Mouse (Mus musculus) embryonic facial prominence, embryonic 10.5 days (tissue): ENCODE results near the gene Zfp184. TPM values are rescaled to one million over a fixed set of nuclear protein-coding genes. Genes with fewer than 3 reads are reported as not detected.

Experiments used
- DNase-seq: peaks from one replicate; pipeline ENCODE4 v3.0.0-alpha.2; 2017; ENCODE audit warnings: low spot score
- H3K27ac ChIP-seq: fragments of 300-500 bp; sonication (generic); replicated peaks from 2 replicates; pipeline ENCODE4 v1.5.1; 2016; ENCODE audit warnings: mild to moderate bottlenecking
- H3K27me3 ChIP-seq: fragments of 300-500 bp; sonication (generic); replicated peaks from 2 replicates; pipeline ENCODE4 v1.6.1; 2016; ENCODE audit warnings: low read depth, mild to moderate bottlenecking; ENCODE audit not compliant: poor library complexity, severe bottlenecking
- H3K36me3 ChIP-seq: fragments of 300-500 bp; sonication (generic); replicated peaks from 2 replicates; pipeline ENCODE4 v1.6.1; 2016; ENCODE audit warnings: mild to moderate bottlenecking, moderate library complexity
- H3K4me1 ChIP-seq: fragments of 300-500 bp; sonication (generic); 2 replicates; pipeline ENCODE4 v1.6.1; 2016
- H3K4me3 ChIP-seq: fragments of 300-500 bp; sonication (generic); 2 replicates; pipeline ENCODE4 v1.5.1; 2016; ENCODE audit warnings: mild to moderate bottlenecking, moderate library complexity
- H3K9me3 ChIP-seq: fragments of 300-500 bp; sonication (generic); 2 replicates; pipeline ENCODE4 v1.6.1; 2016; ENCODE audit warnings: mild to moderate bottlenecking
- WGBS: fragments of 180-500 bp; shearing (Covaris S2); methylation state at CpG from one replicate; pipeline ENCODE4 v1.1.7; 2016; 5-methylcytosine and 5-hydroxymethylcytosine counted together
- polyA plus RNA-seq: library from polyadenylated mRNA; unstranded; fragments of >200 nt; fragmentation: Nextera tagmentation; extraction: Ambion mirVana; gene quantifications from 2 replicates; pipeline ENCODE4 v1.2.1, GENCODE M21; 2016

Gene Zfp184
- polyA plus RNA-seq, 1 experiment from 2014 or later: 24.9 TPM

DNA sequence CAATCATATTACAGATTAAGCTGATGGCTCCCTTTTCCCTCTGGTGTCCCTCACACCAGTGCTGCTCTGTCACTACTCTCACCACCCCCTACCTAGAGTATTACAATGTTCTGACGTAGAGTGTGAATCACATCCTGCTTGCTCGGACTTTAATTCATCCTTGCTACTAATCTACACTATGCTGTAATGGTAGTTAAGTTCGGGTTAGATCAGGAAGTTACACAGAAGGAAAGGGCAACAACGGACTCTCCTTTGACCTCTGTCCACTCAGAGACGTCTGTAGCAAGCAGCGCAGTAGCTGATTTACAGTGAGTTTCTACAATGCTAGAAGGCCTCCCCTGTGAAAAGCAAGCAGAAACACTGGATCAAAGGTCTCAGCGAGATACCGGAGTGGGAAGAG lies 31.0 kb upstream of the Zfp184 start:
- DNase-seq: no peak
- no peak overlapping the region for H3K27ac ChIP-seq
- H3K36me3 ChIP-seq: no peaks in the 10 kb centered on the region
- H3K9me3 ChIP-seq: no peaks in the 10 kb centered on the region
- WGBS: 2% methylated on average over 8 of the region's 8 CpGs
- no peaks in the 10 kb centered on the region; the same call in 1 of the 2 replicates for H3K27me3 ChIP-seq
- H3K4me3 ChIP-seq: peak overlapping the region; percentile 56
- peaks cover 22% of the 10 kb centered on the region for H3K4me1 ChIP-seq

DNA sequence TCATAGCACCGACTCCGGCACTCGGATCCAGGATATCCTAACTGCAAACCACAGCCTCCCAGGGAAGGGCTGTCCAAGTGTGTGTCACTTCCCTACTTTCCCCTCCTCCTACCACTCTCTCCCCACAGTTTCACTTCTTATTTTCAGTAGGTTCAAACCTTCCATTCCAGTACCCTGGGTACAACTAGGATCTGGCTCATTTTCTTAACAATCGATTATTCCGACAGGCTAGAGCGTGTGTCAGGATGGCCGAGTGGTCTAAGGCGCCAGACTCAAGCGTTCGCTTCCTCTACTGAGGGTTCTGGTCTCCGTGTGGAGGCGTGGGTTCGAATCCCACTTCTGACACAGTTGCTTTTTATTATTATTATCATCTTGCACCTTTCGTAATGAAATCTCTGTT lies 30.3 kb upstream of the Zfp184 start:
- Histone ChIP-seq H3K27ac (0 out of 2 replicates have a peak overlapping the region, but pooled peaks have one; percentile 24), H3K4me3 (peak overlapping the region; percentile 56), H3K27me3 (no peaks in the 10 kb centered on the region; the same call in 1 of the 2 replicates), H3K36me3 (no peaks in the 10 kb centered on the region), H3K9me3 (no peaks in the 10 kb centered on the region), H3K4me1 (peaks cover 22% of the 10 kb centered on the region)
- DNase-seq: peak; percentile 87
- 1% methylated on average over 14 of the region's 14 CpGs for WGBS

DNA sequence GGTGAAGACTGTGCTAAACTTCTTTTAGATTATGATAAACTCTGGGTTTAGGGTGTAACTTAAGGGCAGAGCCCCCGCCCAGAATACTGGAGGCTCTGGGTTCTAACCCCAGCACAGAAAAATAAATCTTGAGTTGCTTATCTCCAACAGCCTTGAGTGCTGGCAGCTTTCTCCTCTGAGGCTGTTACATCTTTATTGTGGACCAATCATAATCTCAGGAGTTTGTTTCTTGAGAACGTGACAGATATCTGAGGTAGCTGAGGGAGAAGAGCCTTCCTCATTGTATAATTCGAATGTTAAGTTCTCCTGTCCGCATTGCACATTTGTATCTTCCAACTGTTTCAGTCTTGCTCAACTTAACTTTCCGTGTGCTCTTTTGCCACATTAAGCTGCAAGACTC lies 29.4 kb upstream of the Zfp184 start:
- no peak overlapping the region for H3K27ac ChIP-seq
- no peaks in the 10 kb centered on the region for H3K9me3 ChIP-seq
- no peaks in the 10 kb centered on the region for H3K36me3 ChIP-seq
- H3K27me3 ChIP-seq: no peaks in the 10 kb centered on the region; the same call in 1 of the 2 replicates
- H3K4me3 ChIP-seq: peak overlapping the region; percentile 56; the same call in 1 of the 2 replicates
- H3K4me1 ChIP-seq: peaks cover 21% of the 10 kb centered on the region
- no peak for DNase-seq
- WGBS: 52% methylated on average over 5 of the region's 5 CpGs

DNA sequence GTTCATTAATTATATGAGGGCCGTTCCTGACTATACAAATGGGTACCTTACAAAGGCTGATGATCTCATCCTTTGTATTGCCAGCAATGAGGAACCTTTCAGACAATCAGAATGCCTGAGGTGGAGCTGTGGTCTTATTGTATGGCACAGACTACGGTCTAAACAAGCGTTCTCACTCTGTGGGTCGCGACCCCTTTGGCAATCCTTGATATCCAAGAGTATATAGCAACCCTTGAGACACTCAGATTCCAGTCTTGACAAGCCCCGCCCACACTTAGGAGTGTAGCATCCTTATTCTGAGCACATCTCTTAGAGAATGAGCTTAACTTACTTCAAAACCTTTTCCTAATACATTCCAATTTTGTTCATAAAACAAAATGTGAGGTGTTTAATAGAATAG lies 28.8 kb upstream of the Zfp184 start:
- Histone ChIP-seq H3K4me1 (peaks cover 18% of the 10 kb centered on the region), H3K27me3 (no peaks in the 10 kb centered on the region; the same call in 1 of the 2 replicates), H3K4me3 (no peak overlapping the region), H3K9me3 (no peaks in the 10 kb centered on the region), H3K27ac (no peak overlapping the region), H3K36me3 (no peaks in the 10 kb centered on the region)
- 41% methylated on average over 6 of the region's 6 CpGs for WGBS
- DNase-seq: no peak

DNA sequence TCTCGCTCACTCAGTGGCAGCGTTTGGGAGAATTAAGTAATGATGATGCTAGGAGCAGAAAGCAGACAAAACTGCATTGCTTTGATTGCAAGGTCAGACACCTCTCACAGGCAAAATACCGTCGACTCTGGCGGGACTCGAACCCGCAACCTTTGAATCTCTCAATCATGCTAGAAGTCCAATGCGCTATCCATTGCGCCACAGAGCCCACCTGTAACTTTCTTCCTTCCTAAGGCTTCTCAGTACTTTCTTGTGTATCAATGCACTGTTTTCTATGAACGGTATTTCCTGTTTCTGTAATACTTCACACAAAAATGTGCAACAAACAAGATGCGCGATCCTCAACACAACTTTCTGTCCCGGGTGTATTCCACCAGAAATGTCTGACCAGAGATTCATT lies 27.9 kb upstream of the Zfp184 start:
- H3K4me1 ChIP-seq: peaks cover 15% of the 10 kb centered on the region
- under 1% methylated on average over 13 of the region's 13 CpGs for WGBS

DNA sequence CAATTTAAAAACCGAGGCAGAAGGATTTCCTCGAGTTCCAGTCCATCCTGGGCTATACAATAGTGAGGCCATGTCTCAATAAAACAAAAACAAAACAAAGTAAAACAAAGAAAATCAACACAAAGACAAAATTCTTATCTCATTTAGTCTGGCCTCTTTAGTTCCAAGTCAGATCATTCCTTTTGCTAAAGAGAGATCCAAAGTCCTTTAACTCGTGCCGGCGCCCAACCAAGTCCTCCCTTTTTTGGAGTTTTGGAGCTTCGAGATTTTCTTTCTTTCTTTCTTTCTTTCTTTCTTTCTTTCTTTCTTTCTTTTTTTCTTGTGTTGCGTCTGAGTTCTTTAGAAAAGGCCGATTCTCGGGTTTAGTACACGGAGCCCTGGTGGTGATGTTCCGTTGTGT lies 27.4 kb upstream of the Zfp184 start:
- H3K36me3 ChIP-seq: no peaks in the 10 kb centered on the region
- DNase-seq: no peak
- no peaks in the 10 kb centered on the region for H3K9me3 ChIP-seq
- H3K4me1 ChIP-seq: peaks cover 15% of the 10 kb centered on the region
- WGBS: under 1% methylated on average over 11 of the region's 11 CpGs
- H3K4me3 ChIP-seq: peak overlapping the region; percentile 65
- H3K27me3 ChIP-seq: no peaks in the 10 kb centered on the region; the same call in 1 of the 2 replicates
- no peak overlapping the region for H3K27ac ChIP-seq

More for the DNA sequence above, 27.9 kb upstream of the Zfp184 start:
- DNase-seq: peak; percentile 88
- no peak overlapping the region for H3K27ac ChIP-seq
- H3K4me3 ChIP-seq: peak overlapping the region; percentile 65
- no peaks in the 10 kb centered on the region for H3K36me3 ChIP-seq
- H3K9me3 ChIP-seq: no peaks in the 10 kb centered on the region
- H3K27me3 ChIP-seq: no peaks in the 10 kb centered on the region; the same call in 1 of the 2 replicates

DNA sequence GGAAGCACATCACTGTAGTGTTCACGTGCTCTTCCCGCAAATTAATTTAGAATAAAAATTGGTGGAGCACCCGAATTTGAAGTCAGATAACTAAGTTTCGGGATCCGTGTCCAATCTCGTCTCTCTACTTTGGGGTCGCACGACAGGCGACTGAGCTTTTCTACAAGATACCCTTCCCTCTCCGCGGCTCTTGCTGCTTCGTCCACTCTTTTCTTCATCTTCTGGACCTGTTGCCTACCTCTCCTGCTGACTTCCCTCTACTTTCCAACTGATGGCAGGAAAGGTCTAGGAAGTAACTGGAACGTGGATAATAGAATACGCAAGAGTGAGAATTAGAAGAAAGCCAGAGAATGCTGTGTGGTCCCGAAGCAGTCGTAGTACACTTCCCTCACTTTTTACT lies 26.9 kb upstream of the Zfp184 start:
- Histone ChIP-seq H3K27ac (no peak overlapping the region), H3K9me3 (no peaks in the 10 kb centered on the region), H3K4me1 (peaks cover 15% of the 10 kb centered on the region), H3K27me3 (no peaks in the 10 kb centered on the region; the same call in 1 of the 2 replicates), H3K4me3 (peak overlapping the region; percentile 65), H3K36me3 (no peaks in the 10 kb centered on the region)
- no peak for DNase-seq
- WGBS: 2% methylated on average over 16 of the region's 16 CpGs

DNA sequence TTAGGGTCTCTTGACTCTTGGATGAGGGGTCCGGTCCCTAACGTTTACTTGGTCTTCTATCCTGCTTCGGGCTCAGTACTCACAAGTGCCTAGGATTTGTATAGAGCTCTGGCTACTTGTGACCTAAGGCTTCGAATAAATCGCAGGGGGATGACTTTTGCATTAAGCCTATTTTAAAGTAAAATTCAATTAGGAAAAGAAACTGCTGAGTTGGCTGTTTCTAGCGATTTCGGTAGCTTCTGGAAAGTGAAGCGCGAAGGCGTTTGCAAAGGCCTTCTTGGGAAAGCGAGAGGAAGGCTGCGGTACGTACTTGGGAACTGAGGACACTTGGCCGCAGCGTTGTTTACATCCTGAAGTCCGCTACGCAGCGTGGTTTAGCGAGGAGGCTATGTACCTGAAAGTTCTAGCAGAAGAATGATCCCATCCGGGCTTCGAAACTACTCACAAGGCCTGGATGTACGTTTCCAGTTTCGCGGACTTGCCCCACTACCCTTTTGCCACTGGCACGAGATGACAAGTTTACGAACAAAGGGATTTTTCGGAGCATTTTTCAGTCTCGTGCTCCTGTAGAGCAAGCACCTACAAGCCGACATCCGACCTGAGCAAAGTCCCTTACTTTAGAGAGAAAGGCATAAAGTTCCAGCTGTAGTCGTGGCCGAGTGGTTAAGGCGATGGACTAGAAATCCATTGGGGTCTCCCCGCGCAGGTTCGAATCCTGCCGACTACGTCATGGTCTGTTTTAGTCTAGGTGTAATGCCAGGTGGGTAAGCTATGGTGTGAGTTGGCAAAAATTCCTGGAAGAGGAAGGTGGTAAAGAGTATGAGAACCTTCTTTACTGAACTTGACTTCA lies 26.1 kb upstream of the Zfp184 start:
- Histone ChIP-seq H3K36me3 (no peaks in the 10 kb centered on the region), H3K27ac (peak overlapping the region; percentile 82), H3K4me3 (peak overlapping the region; percentile 65), H3K9me3 (no peaks in the 10 kb centered on the region), H3K27me3 (peaks cover 2% of the 10 kb centered on the region; the same call in 1 of the 2 replicates), H3K4me1 (peaks cover 10% of the 10 kb centered on the region)
- WGBS: under 1% methylated on average over 38 of the region's 38 CpGs
- peak; percentile 90 for DNase-seq

DNA sequence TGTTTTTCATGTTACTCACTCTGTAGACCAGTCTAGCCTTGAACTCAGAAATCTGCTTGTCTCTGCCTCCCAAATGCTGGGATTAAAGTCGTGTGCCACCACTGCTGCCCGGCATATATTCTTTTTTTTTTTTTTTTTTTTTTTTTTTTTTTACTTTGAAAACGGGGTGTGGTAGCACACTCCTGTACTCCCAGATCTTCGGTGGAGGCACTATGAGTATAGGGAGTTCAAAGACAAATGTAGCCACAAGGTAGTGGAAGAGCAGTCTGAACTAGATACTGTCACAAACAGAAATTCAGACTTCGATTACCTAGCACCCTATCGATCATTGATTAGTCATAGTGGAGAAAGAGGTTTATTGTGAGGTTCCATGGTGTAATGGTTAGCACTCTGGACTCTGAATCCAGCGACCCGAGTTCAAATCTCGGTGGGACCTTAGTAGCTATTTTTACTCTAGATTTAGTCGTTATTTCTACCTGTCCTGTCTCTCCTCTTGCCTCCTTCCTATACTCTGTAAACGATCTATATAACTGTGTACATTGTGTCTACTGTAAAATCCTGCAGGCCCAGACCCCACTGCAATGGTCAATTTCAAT lies 25.0 kb upstream of the Zfp184 start:
- H3K4me1 ChIP-seq: peaks cover 5% of the 10 kb centered on the region; the same call in 1 of the 2 replicates
- DNase-seq: peak; percentile 46
- peak overlapping the region; percentile 65 for H3K4me3 ChIP-seq
- H3K27me3 ChIP-seq: peaks cover 2% of the 10 kb centered on the region; the same call in 1 of the 2 replicates
- no peaks in the 10 kb centered on the region for H3K36me3 ChIP-seq
- H3K27ac ChIP-seq: no peak overlapping the region
- 4% methylated on average over 11 of the region's 11 CpGs for WGBS
- no peaks in the 10 kb centered on the region for H3K9me3 ChIP-seq

DNA sequence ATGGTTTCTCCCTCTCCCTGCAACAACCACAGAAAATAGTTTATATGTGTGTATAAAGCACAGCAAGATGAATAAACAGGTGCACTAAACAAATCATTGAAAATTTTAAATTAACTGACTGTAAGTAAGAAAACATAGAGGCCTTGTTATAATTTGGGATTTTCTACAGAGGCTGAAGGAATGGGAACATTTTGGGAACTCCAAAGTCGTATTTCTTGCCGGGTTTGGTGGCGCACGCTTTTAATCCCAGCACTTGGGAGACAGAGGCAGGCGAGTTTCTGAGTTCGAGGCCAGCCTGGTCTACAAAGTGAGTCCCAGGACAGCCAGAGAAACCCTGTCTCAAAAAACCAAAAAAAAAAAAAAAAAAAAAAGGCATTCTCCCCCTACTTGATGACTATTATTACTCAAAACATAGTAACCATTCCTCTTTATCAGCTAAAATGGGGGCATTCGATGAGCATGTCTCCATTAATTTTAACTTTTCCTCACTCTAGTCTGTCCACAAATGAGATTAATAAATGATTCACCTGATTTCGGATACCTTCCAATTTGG lies 24.1 kb upstream of the Zfp184 start:
- Histone ChIP-seq H3K4me1 (peaks cover 9% of the 10 kb centered on the region; the same call in 1 of the 2 replicates), H3K27ac (no peak overlapping the region), H3K4me3 (no peak overlapping the region), H3K9me3 (no peaks in the 10 kb centered on the region), H3K27me3 (peaks cover 2% of the 10 kb centered on the region; the same call in 1 of the 2 replicates), H3K36me3 (no peaks in the 10 kb centered on the region)
- WGBS: 20% methylated on average over 8 of the region's 8 CpGs
- no peak for DNase-seq

DNA sequence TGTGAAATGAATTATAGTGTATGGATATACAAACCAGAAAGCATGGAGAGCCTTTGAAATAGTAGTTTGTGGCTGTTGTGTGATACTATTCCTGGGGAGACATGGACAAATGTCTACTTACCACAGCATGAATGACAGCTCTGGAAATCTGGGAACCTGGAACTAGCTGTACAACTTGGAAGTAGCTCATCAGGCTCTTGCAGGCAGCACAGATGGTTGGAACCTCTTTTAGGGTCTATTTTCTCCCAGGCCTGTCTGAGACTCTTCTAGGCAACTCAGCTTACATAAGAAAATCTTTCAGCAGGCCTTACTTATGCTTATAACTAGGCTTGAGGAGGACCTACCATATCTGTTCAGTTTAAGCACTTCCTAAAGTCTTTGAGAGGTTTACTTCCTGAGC lies 21.5 kb upstream of the Zfp184 start:
- Histone ChIP-seq H3K4me1 (peaks cover 12% of the 10 kb centered on the region; the same call in 1 of the 2 replicates), H3K9me3 (no peaks in the 10 kb centered on the region), H3K36me3 (no peaks in the 10 kb centered on the region), H3K27me3 (0 out of 2 replicates have a peak, but pooled peaks cover 2% of the 10 kb centered on the region), H3K27ac (no peak overlapping the region), H3K4me3 (no peak overlapping the region)
- no peak for DNase-seq

DNA sequence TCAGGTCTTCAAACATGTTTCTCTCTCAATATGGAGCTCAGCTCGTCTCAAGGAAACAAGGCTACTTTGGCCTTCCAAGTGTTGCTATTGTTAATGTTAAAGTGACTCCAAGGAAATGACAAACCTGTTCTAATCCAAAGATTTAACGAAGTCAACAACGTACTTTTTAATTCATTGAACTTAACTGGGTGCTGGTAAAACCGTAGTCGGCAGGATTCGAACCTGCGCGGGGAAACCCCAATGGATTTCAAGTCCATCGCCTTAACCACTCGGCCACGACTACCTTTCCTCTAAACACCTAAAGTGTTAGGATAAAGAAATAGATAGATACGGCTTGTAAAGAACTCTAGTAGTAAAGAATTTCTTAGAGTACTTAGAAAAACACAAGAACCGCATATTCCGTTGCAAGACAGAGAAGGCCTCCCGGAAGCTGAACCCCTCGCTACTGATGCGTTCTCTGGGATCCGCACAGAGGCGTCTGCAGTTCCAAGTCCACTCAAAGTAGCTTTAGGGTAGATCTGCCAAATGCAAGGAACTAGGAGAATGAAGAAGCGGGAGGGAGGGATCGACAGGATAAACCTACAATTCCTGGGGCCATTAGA lies 20.1 kb upstream of the Zfp184 start:
- H3K36me3 ChIP-seq: no peaks in the 10 kb centered on the region
- DNase-seq: peak; percentile 78
- H3K4me1 ChIP-seq: peaks cover 18% of the 10 kb centered on the region; the same call in 1 of the 2 replicates
- H3K9me3 ChIP-seq: no peaks in the 10 kb centered on the region
- 0 out of 2 replicates have a peak, but pooled peaks cover 2% of the 10 kb centered on the region for H3K27me3 ChIP-seq
- no peak overlapping the region; the same call in 1 of the 2 replicates for H3K27ac ChIP-seq
- peak overlapping the region; percentile 56 for H3K4me3 ChIP-seq
- WGBS: under 1% methylated on average over 21 of the region's 21 CpGs
